Mouse (Mus musculus) forebrain, embryonic 11.5 days (tissue): ENCODE data around the gene Pfdn5. TPM values are rescaled to one million over a fixed set of nuclear protein-coding genes. Genes with fewer than 3 reads are reported as not detected.
"Not testable (repeated sequence)": the region's sequence is repeated elsewhere in the genome, so short reads cannot be mapped to it uniquely, and the experiment has no call there.

Experiments
- ATAC-seq: fragments of 200-750 bp; cut with Nextera tagmentation; replicated peaks from 2 replicates; pipeline ENCODE4 v1.8.0; 2017; ENCODE audit warnings: moderate TSS enrichment; ENCODE audit not compliant: low FRiP score
- DNase-seq: peaks from one replicate; pipeline ENCODE4 v3.0.0-alpha.2; 2017; ENCODE audit warnings: low spot score
- H3K27ac ChIP-seq: fragments of 300-500 bp; sonication (generic); 2 replicates; pipeline ENCODE4 v1.5.1; 2014; ENCODE audit warnings: low read depth, low read length
- H3K27me3 ChIP-seq: fragments of 300-500 bp; sonication (generic); 2 replicates; pipeline ENCODE4 v1.6.1; 2014; ENCODE audit warnings: mild to moderate bottlenecking, low read length, mixed read lengths; ENCODE audit not compliant: control insufficient read depth, insufficient read depth
- H3K36me3 ChIP-seq: fragments of 300-500 bp; sonication (generic); 2 replicates; pipeline ENCODE4 v1.6.1; 2014; ENCODE audit warnings: mild to moderate bottlenecking, low read length, moderate library complexity, mixed read lengths; ENCODE audit not compliant: control insufficient read depth, insufficient read depth
- H3K4me1 ChIP-seq: fragments of 300-500 bp; sonication (generic); replicated peaks from 2 replicates; pipeline ENCODE4 v1.6.1; 2014; ENCODE audit warnings: low read length, mixed read lengths; ENCODE audit not compliant: control insufficient read depth, insufficient read depth
- H3K4me2 ChIP-seq: fragments of 300-500 bp; sonication (generic); 2 replicates; pipeline ENCODE4 v1.6.1; 2014; ENCODE audit warnings: low read depth, mild to moderate bottlenecking, low read length, moderate library complexity, mixed read lengths; ENCODE audit not compliant: severe bottlenecking
- H3K4me3 ChIP-seq: fragments of 300-500 bp; sonication (generic); 2 replicates; pipeline ENCODE4 v1.5.1; 2014; ENCODE audit warnings: low read depth, low read length
- H3K9ac ChIP-seq: fragments of 300-500 bp; sonication (generic); 2 replicates; pipeline ENCODE4 v1.6.1; 2014; ENCODE audit warnings: low read length
- H3K9me3 ChIP-seq: fragments of 300-500 bp; sonication (generic); 2 replicates; pipeline ENCODE4 v1.6.1; 2016; ENCODE audit warnings: low read length, mixed read lengths; ENCODE audit not compliant: control insufficient read depth
- WGBS: fragments of 180-500 bp; shearing (Covaris S2); extraction: QIAGEN DNeasy Blood & Tissue Kit; methylation state at CpG from one replicate; pipeline ENCODE4 v1.1.7; 2014; 5-methylcytosine and 5-hydroxymethylcytosine counted together
- polyA plus RNA-seq: library from polyadenylated mRNA; unstranded; fragments of >200 nt; fragmentation: Nextera tagmentation; extraction: Ambion mirVana; gene quantifications from 2 replicates; pipeline ENCODE4 v1.2.1, GENCODE M21; 2014

Pfdn5 gene
- polyA plus RNA-seq, 1 experiment from 2014 or later: 374 TPM

- H3K27ac ChIP-seq: no peak overlapping the region
- no peaks in the 10 kb centered on the region for H3K27me3 ChIP-seq
- ATAC-seq: no peak
- peaks cover 14% of the 10 kb centered on the region; the same call in 1 of the 2 replicates for H3K36me3 ChIP-seq
- no peaks in the 10 kb centered on the region for H3K4me1 ChIP-seq
- no peak overlapping the region for H3K9ac ChIP-seq
- H3K4me2 ChIP-seq: no peak overlapping the region
- H3K9me3 ChIP-seq: no peaks in the 10 kb centered on the region
- no peak overlapping the region for H3K4me3 ChIP-seq
- 85% methylated on average over 6 of the region's 6 CpGs for WGBS
- peak; percentile 55 for DNase-seq
Observed at GRCm38 (mm10) chr15:102316263-102316662, 9.7 kb upstream of the Pfdn5 start.

- Histone ChIP-seq H3K9ac (no peak overlapping the region), H3K9me3 (no peaks in the 10 kb centered on the region), H3K4me1 (no peaks in the 10 kb centered on the region; the same call in 1 of the 2 replicates), H3K4me3 (no peak overlapping the region), H3K4me2 (no peak overlapping the region), H3K27ac (no peak overlapping the region), H3K27me3 (no peaks in the 10 kb centered on the region), H3K36me3 (peaks cover 3% of the 10 kb centered on the region; the same call in 1 of the 2 replicates)
- DNase-seq: no peak
- WGBS: 73% methylated on average over 12 of the region's 12 CpGs
- no peak; the same call in 1 of the 2 replicates for ATAC-seq
Observed at GRCm38 (mm10) chr15:102324654-102325473, 1.1 kb upstream of the Pfdn5 start.

- H3K36me3 ChIP-seq: peaks cover 5% of the 10 kb centered on the region; the same call in 1 of the 2 replicates
- peak overlapping the region; percentile 77 for H3K4me2 ChIP-seq
- no peaks in the 10 kb centered on the region for H3K27me3 ChIP-seq
- no peaks in the 10 kb centered on the region for H3K9me3 ChIP-seq
- no peak for ATAC-seq
- peak overlapping the region; percentile 60 for H3K4me3 ChIP-seq
- no peak overlapping the region for H3K27ac ChIP-seq
- DNase-seq: no peak
- 74% methylated on average over 8 of the region's 8 CpGs for WGBS
- peak overlapping the region; percentile 73 for H3K9ac ChIP-seq
- peaks cover 4% of the 10 kb centered on the region; the same call in 1 of the 2 replicates for H3K4me1 ChIP-seq
Observed at GRCm38 (mm10) chr15:102326892-102327291, 976 bp downstream of the Pfdn5 start.

GRCm38 (mm10) chr15:102331610-102332015, 5.7 kb downstream of the Pfdn5 start, which contains the start of gene Myg1:
Gene Myg1 (plus strand): TSS chr15:102331709.
- H3K27me3 ChIP-seq: no peaks in the 10 kb centered on the region
- H3K9me3 ChIP-seq: no peaks in the 10 kb centered on the region
- peak within 1 kb of the TSS; percentile 77 for H3K9ac ChIP-seq
- ATAC-seq (peak; percentile 95), DNase-seq (peak; percentile 87)
- peaks cover 5% of the 10 kb centered on the region; the same call in 1 of the 2 replicates for H3K36me3 ChIP-seq
- H3K4me3 ChIP-seq: peak within 1 kb of the TSS; percentile 78
- H3K27ac ChIP-seq: peak within 1 kb of the TSS; percentile 37; the same call in 1 of the 2 replicates
- H3K4me2 ChIP-seq: peak within 1 kb of the TSS; percentile 87
- H3K4me1 ChIP-seq: peaks cover 9% of the 10 kb centered on the region; the same call in 1 of the 2 replicates
- WGBS: under 1% methylated on average over 30 of the region's 30 CpGs

- Histone ChIP-seq H3K4me3 (no peak overlapping the region), H3K27me3 (no peaks in the 10 kb centered on the region), H3K4me2 (no peak overlapping the region), H3K36me3 (peaks cover 12% of the 10 kb centered on the region; the same call in 1 of the 2 replicates), H3K4me1 (peaks cover 9% of the 10 kb centered on the region; the same call in 1 of the 2 replicates), H3K27ac (no peak overlapping the region), H3K9me3 (no peaks in the 10 kb centered on the region), H3K9ac (no peak overlapping the region)
- no peak for ATAC-seq
- 87% methylated on average over 8 of the region's 8 CpGs for WGBS
- no peak for DNase-seq
Observed at GRCm38 (mm10) chr15:102335254-102335653, 9.3 kb downstream of the Pfdn5 start.

- H3K9ac ChIP-seq, H3K27me3 ChIP-seq, DNase-seq, H3K9me3 ChIP-seq, H3K4me1 ChIP-seq, H3K4me2 ChIP-seq, H3K4me3 ChIP-seq, ATAC-seq, H3K27ac ChIP-seq: not testable (repeated sequence)
- 89% methylated on average over 5 of the region's 5 CpGs for WGBS
- peaks cover 12% of the 10 kb centered on the region; the same call in 1 of the 2 replicates for H3K36me3 ChIP-seq
Observed at GRCm38 (mm10) chr15:102335925-102336324, 10.0 kb downstream of the Pfdn5 start.

- no peak for DNase-seq
- no peak overlapping the region for H3K27ac ChIP-seq
- peaks cover 5% of the 10 kb centered on the region; the same call in 1 of the 2 replicates for H3K4me1 ChIP-seq
- H3K27me3 ChIP-seq: no peaks in the 10 kb centered on the region
- ATAC-seq: no peak
- H3K4me3 ChIP-seq: no peak overlapping the region
- 88% methylated on average over 4 of the region's 4 CpGs for WGBS
- no peaks in the 10 kb centered on the region for H3K9me3 ChIP-seq
- H3K36me3 ChIP-seq: peaks cover 12% of the 10 kb centered on the region; the same call in 1 of the 2 replicates
- H3K4me2 ChIP-seq: no peak overlapping the region
- no peak overlapping the region for H3K9ac ChIP-seq
Observed at GRCm38 (mm10) chr15:102336946-102337345, 11.0 kb downstream of the Pfdn5 start.

- no peak overlapping the region for H3K4me2 ChIP-seq
- 67% methylated on average over 5 of the region's 5 CpGs for WGBS
- H3K4me1 ChIP-seq: no peaks in the 10 kb centered on the region
- no peaks in the 10 kb centered on the region for H3K9me3 ChIP-seq
- no peak overlapping the region for H3K4me3 ChIP-seq
- no peak overlapping the region for H3K27ac ChIP-seq
- no peak overlapping the region for H3K9ac ChIP-seq
- DNase-seq (no peak), ATAC-seq (no peak)
- peaks cover 12% of the 10 kb centered on the region; the same call in 1 of the 2 replicates for H3K36me3 ChIP-seq
- H3K27me3 ChIP-seq: no peaks in the 10 kb centered on the region
Observed at GRCm38 (mm10) chr15:102339612-102340011, 13.7 kb downstream of the Pfdn5 start.
